Mouse (Mus musculus) heart, adult 2 months (tissue): ENCODE measurements around the gene Rasip1.
"Not testable (repeated sequence)": the region's sequence is repeated elsewhere in the genome, so short reads cannot be mapped to it uniquely, and the experiment has no call there.

ENCODE experiments used
- CTCF ChIP-seq: fragments of 200-600 bp; IDR thresholded peaks from 2 replicates; pipeline ENCODE4 v1.8.1; 2022; ENCODE audit warnings: antibody characterized with exemption, mild to moderate bottlenecking, moderate library complexity
- EP300 ChIP-seq: fragments of 200-500 bp; IDR thresholded peaks from 2 replicates; pipeline ENCODE4 v1.6.1; 2011; ENCODE audit warnings: low read depth, low read length, control low read depth; ENCODE audit not compliant: insufficient read depth
- POLR2A ChIP-seq: fragments of 200-500 bp; IDR thresholded peaks from 2 replicates; pipeline ENCODE4 v1.6.1; 2011; ENCODE audit warnings: mild to moderate bottlenecking, low read depth, low read length, control low read depth; ENCODE audit not compliant: insufficient read depth

DNA sequence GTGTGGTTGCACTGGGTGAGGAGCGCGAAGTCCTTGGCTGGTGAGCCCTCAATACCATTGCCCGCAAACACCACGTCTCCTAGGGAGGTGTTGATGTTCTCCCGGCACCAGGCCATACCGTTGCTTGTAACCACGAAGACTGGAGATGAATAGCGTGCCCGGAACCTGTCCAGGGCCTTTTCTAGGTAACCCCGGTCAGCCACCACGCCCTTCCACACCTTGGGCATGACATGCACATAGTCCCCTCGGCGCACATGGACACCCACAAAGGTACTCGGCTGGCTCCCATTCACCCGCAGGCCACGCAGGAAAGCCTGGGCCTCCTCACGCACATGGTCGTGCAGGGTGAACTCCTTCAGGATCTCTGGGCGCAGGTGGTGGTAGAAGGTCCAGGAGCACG, 23.2 kb downstream of the Rasip1 start:
- not testable (repeated sequence) for TF ChIP-seq CTCF, EP300, POLR2A
